Mouse (Mus musculus): ENCODE results near the gene Kif14.
A peak's percentile ranks its signal among the peaks of the same experiment; 100 is the strongest.

Kif14 gene

GRCm38 (mm10) chr1:136558762-136559161 lies 92.6 kb downstream of the Kif14 start:
- no peak for DNase-seq

GRCm38 (mm10) chr1:136559284-136559683 lies 93.1 kb downstream of the Kif14 start:
- DNase-seq = no peak

GRCm38 (mm10) chr1:136559774-136560173 lies 93.6 kb downstream of the Kif14 start:
- DNase-seq = no peak

GRCm38 (mm10) chr1:136561823-136562222 lies 95.7 kb downstream of the Kif14 start:
- no peak for DNase-seq

GRCm38 (mm10) chr1:136563149-136563548 lies 97.0 kb downstream of the Kif14 start:
- no peak for DNase-seq

- no peak for DNase-seq
These were observed 98.8 kb downstream of the Kif14 start for GRCm38 (mm10) chr1:136564963-136565362.

GRCm38 (mm10) chr1:136566386-136566785 lies 100.2 kb downstream of the Kif14 start:
- DNase-seq = no peak

GRCm38 (mm10) chr1:136567641-136568040 lies 101.5 kb downstream of the Kif14 start:
- no peak for DNase-seq

- DNase-seq = no peak
These were observed 102.6 kb downstream of the Kif14 start for GRCm38 (mm10) chr1:136568738-136569194.

- no peak for DNase-seq
These were observed 103.1 kb downstream of the Kif14 start for GRCm38 (mm10) chr1:136569206-136569605.

- DNase-seq = peak; percentile 30
These were observed 103.6 kb downstream of the Kif14 start for GRCm38 (mm10) chr1:136569626-136570297.

- peak; percentile 58 for DNase-seq
These were observed 104.1 kb downstream of the Kif14 start for GRCm38 (mm10) chr1:136570298-136570653.

GRCm38 (mm10) chr1:136570976-136571375 lies 104.8 kb downstream of the Kif14 start:
- no peak for DNase-seq

- no peak for DNase-seq
These were observed 105.4 kb downstream of the Kif14 start for GRCm38 (mm10) chr1:136571530-136571929.

GRCm38 (mm10) chr1:136577890-136578663 lies 111.9 kb downstream of the Kif14 start:
- DNase-seq = peak; percentile 56

- no peak for DNase-seq
These were observed 113.2 kb downstream of the Kif14 start for GRCm38 (mm10) chr1:136579360-136579759.

GRCm38 (mm10) chr1:136580266-136580665 lies 114.1 kb downstream of the Kif14 start:
- no peak for DNase-seq

All from embryo, embryonic 11 days (tissue).